ENCODE assay signal across 27 mouse cellular contexts in the genomic region with DNA sequence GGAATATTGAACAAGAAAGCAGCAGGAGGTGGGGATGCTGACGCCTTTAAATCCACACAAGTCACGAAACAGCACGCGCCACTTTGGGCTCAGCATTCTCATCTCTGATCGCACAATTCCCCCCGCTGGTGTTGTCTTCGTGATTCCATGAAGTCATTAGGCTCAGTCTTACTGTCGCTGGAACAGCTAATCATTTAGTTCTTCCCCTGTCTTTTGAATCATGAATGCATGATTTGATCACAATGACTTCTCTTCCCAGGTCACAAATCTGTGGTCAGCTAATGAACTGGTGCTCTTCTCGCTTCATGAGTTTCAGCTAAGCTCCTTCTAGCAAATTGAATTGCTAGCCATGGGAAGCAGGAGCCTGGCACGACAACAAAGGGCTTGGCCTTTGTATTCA. TPM values are rescaled to one million over a fixed set of nuclear protein-coding genes. Genes with fewer than 3 reads are reported as not detected.
DNase-seq lines count a peak whose midpoint lies in the region; ATAC-seq and TF ChIP-seq lines count a peak whose summit lies in the region.
"Had no signal": no experiment of that assay in that cellular context is flagged by ENCODE, and none has a peak within 500 bp of the region (broad histone marks: within the 10 kb centered on the region; RNA-seq: fewer than 3 reads in every experiment).

No protein-coding gene starts in this region.

- H3K4me2 ChIP-seq in forebrain, postnatal 0 days (ENCODE audit: low read depth): no peak overlapping the region
- no peak overlapping the region; the same call in 1 of the 2 replicates for H3K4me2 ChIP-seq in forebrain, embryonic 13.5 days
- no peak overlapping the region for H3K4me2 ChIP-seq in midbrain, embryonic 11.5 days
- no peak overlapping the region for H3K4me2 ChIP-seq in midbrain, embryonic 13.5 days (replicated peaks)
- H3K4me2 ChIP-seq: heart, embryonic 15.5 days; limb, embryonic 12.5 days; liver, embryonic 11.5 days had no signal

- no peaks in the 10 kb centered on the region for H3K9me3 ChIP-seq in forebrain, postnatal 0 days (ENCODE audit: low read length)
- no peaks in the 10 kb centered on the region for H3K9me3 ChIP-seq in forebrain, embryonic 13.5 days (replicated peaks)
- no peaks in the 10 kb centered on the region for H3K9me3 ChIP-seq in midbrain, embryonic 11.5 days (ENCODE audit: control insufficient read depth, low read length)
- H3K9me3 ChIP-seq in midbrain, embryonic 13.5 days: no peaks in the 10 kb centered on the region
- H3K9me3 ChIP-seq in limb, embryonic 10.5 days (replicated peaks): no peaks in the 10 kb centered on the region
- H3K9me3 ChIP-seq: G1E; heart, embryonic 15.5 days; limb, embryonic 12.5 days had no signal

- no peaks in the 10 kb centered on the region for H3K36me3 ChIP-seq in forebrain, postnatal 0 days (ENCODE audit: insufficient read depth)
- H3K36me3 ChIP-seq in forebrain, embryonic 13.5 days (ENCODE audit: poor library complexity, severe bottlenecking): no peaks in the 10 kb centered on the region
- H3K36me3 ChIP-seq in midbrain, embryonic 11.5 days (ENCODE audit: control insufficient read depth, insufficient read depth, low read length): no peaks in the 10 kb centered on the region
- no peaks in the 10 kb centered on the region for H3K36me3 ChIP-seq in midbrain, embryonic 13.5 days
- H3K36me3 ChIP-seq in limb, embryonic 10.5 days: no peaks in the 10 kb centered on the region
- H3K36me3 ChIP-seq: G1E; heart, embryonic 15.5 days; limb, embryonic 12.5 days had no signal

- TF ChIP-seq CTCF in forebrain, postnatal 0 days (IDR thresholded peaks at IDR 0.05; ENCODE audit: low read depth): no peak

- H3K4me3 ChIP-seq in forebrain, postnatal 0 days (ENCODE audit: low read depth, low read length): no peak overlapping the region
- H3K4me3 ChIP-seq in forebrain, embryonic 13.5 days: no peak overlapping the region
- H3K4me3 ChIP-seq in midbrain, embryonic 11.5 days (ENCODE audit: low read depth, low read length): no peak overlapping the region
- no peak overlapping the region for H3K4me3 ChIP-seq in midbrain, embryonic 13.5 days (replicated peaks)
- no peak overlapping the region for H3K4me3 ChIP-seq in limb, embryonic 10.5 days
- H3K4me3 ChIP-seq: gastrocnemius, adult 2 months; heart, embryonic 15.5 days; layer of hippocampus, adult 2 months; limb, embryonic 12.5 days had no signal

- H3K27ac ChIP-seq in forebrain, postnatal 0 days (ENCODE audit: low read depth, low read length): no peak overlapping the region
- no peak overlapping the region for H3K27ac ChIP-seq in forebrain, embryonic 13.5 days
- no peak overlapping the region for H3K27ac ChIP-seq in midbrain, embryonic 11.5 days (ENCODE audit: low read depth, low read length)
- no peak overlapping the region for H3K27ac ChIP-seq in midbrain, embryonic 13.5 days
- H3K27ac ChIP-seq in limb, embryonic 10.5 days: peak overlapping the region; percentile 19; the same call in 1 of the 2 replicates
- H3K27ac ChIP-seq: gastrocnemius, adult 2 months; heart, embryonic 15.5 days; layer of hippocampus, adult 2 months; limb, embryonic 12.5 days had no signal

- no peak for ATAC-seq in forebrain, postnatal 0 days
- no peak for ATAC-seq in forebrain, embryonic 13.5 days
- peak; percentile 38; the same call in 1 of the 2 replicates for ATAC-seq in midbrain, embryonic 11.5 days (ENCODE audit: low FRiP score)
- no peak for ATAC-seq in midbrain, embryonic 13.5 days
- no peak for ATAC-seq in inflammation-experienced regulatory T-cells, adult 6 months
- ATAC-seq: intestine, embryonic 16.5 days had no signal

- DNase-seq in forebrain, postnatal 0 days: peak; percentile 17
- no peak for DNase-seq in midbrain, embryonic 11.5 days (ENCODE audit: low spot score, missing footprints)
- no peak for DNase-seq in limb, embryonic 10.5 days (ENCODE audit: low spot score)
- peak; percentile 61 for DNase-seq in retina, postnatal 1 day
- no peak for DNase-seq in right cerebral cortex, postnatal 14 days
- DNase-seq: adrenal gland, adult 8-10 months; B cell, adult 2 months; cerebellum, adult 2 months; cerebellum, postnatal 25 days; gastrocnemius, adult 2 months; heart, postnatal 4 days; kidney, adult 9 months; kidney, postnatal 25 days; lung, adult 2 months; lung, postnatal 14 days; right cerebral cortex, postnatal 25 days; spleen, adult 18-20 months had no signal

- 33% methylated on average over 10 of the region's 10 CpGs for WGBS in forebrain, postnatal 0 days
- 31% methylated on average over 10 of the region's 10 CpGs for WGBS in forebrain, embryonic 13.5 days
- WGBS in midbrain, embryonic 11.5 days: 36% methylated on average over 10 of the region's 10 CpGs
- 21% methylated on average over 10 of the region's 10 CpGs for WGBS in midbrain, embryonic 13.5 days
- WGBS in limb, embryonic 10.5 days: 78% methylated on average over 10 of the region's 10 CpGs

- H3K9ac ChIP-seq in forebrain, postnatal 0 days: no peak overlapping the region
- no peak overlapping the region for H3K9ac ChIP-seq in forebrain, embryonic 13.5 days
- H3K9ac ChIP-seq in midbrain, embryonic 11.5 days (ENCODE audit: low read length): no peak overlapping the region
- H3K9ac ChIP-seq in midbrain, embryonic 13.5 days (replicated peaks): no peak overlapping the region
- H3K9ac ChIP-seq: heart, embryonic 15.5 days; limb, embryonic 12.5 days had no signal

- H3K27me3 ChIP-seq in forebrain, postnatal 0 days (ENCODE audit: insufficient read depth, low read length): no peaks in the 10 kb centered on the region
- no peaks in the 10 kb centered on the region for H3K27me3 ChIP-seq in forebrain, embryonic 13.5 days
- H3K27me3 ChIP-seq in midbrain, embryonic 11.5 days (ENCODE audit: control insufficient read depth, insufficient read depth, low read length): peaks cover 23% of the 10 kb centered on the region
- peaks cover 27% of the 10 kb centered on the region for H3K27me3 ChIP-seq in midbrain, embryonic 13.5 days
- peaks cover 38% of the 10 kb centered on the region for H3K27me3 ChIP-seq in limb, embryonic 10.5 days (ENCODE audit: low read depth, poor library complexity, severe bottlenecking)
- H3K27me3 ChIP-seq: CH12.LX; heart, embryonic 15.5 days had no signal

- peaks cover 4% of the 10 kb centered on the region; the same call in 1 of the 2 replicates for H3K4me1 ChIP-seq in forebrain, postnatal 0 days (ENCODE audit: insufficient read depth)
- H3K4me1 ChIP-seq in forebrain, embryonic 13.5 days: 0 out of 2 replicates have a peak, but pooled peaks cover 3% of the 10 kb centered on the region
- H3K4me1 ChIP-seq in midbrain, embryonic 11.5 days (ENCODE audit: control insufficient read depth, insufficient read depth, low read length): peaks cover 5% of the 10 kb centered on the region; the same call in 1 of the 2 replicates
- H3K4me1 ChIP-seq in midbrain, embryonic 13.5 days (replicated peaks): 0 out of 2 replicates have a peak, but pooled peaks cover 8% of the 10 kb centered on the region
- H3K4me1 ChIP-seq in limb, embryonic 10.5 days: peaks cover 27% of the 10 kb centered on the region
- H3K4me1 ChIP-seq: heart, embryonic 15.5 days had no signal

RNA-seq across cellular contexts. Expression of a gene that starts 42.3 kb away (rescaled TPM):
- 3.2 and 4.9 TPM in 2 replicates for total RNA-seq in forebrain, postnatal 0 days (2014; rRNA removed)
- 1.1 and 1.7 TPM in 2 replicates for polyA plus RNA-seq in forebrain, postnatal 0 days (2015; fragmentation: Nextera tagmentation; extraction: Ambion mirVana)
- 1.3 and 1.4 TPM in 2 replicates for polyA plus RNA-seq in forebrain, embryonic 13.5 days (2015; fragmentation: Nextera tagmentation; extraction: Ambion mirVana)
- polyA plus RNA-seq in midbrain, embryonic 11.5 days (2014; fragmentation: Nextera tagmentation; extraction: Ambion mirVana): 0.51 and 0.68 TPM in 2 replicates
- polyA plus RNA-seq in midbrain, embryonic 13.5 days (2015; fragmentation: Nextera tagmentation; extraction: Ambion mirVana): 0.71 and 1.0 TPM in 2 replicates
- 11.6 and 14.7 TPM in 2 replicates for polyA plus RNA-seq in limb, embryonic 10.5 days (2016; fragmentation: Nextera tagmentation; extraction: Ambion mirVana)
- 10 to 100 TPM in 1 of 3 experiments, 1 to 10 TPM in 2; 9.3 to 16.3 (median 9.5) TPM for polyA plus RNA-seq in inflammation-experienced regulatory T-cells, adult 6 months (2017; shearing (Covaris generic))

Comparison
In these comparisons a context has a peak if more than half of its experiments do, and no peak if none do; other contexts are left out.
1. DNase-seq: peak in forebrain, postnatal 0 days (single experiment) and retina, postnatal 1 day (single experiment); none in midbrain, embryonic 11.5 days (single experiment), limb, embryonic 10.5 days (single experiment) and right cerebral cortex, postnatal 14 days (single experiment).